Mouse (Mus musculus) heart, adult 9 months (tissue): ENCODE data around the gene Ncstn.

ENCODE experiments used
- DNase-seq, 2 experiments: peaks; one replicate each; pipeline ENCODE4 v3.0.0; 2022; ENCODE audit warnings: low spot score in 2 of 2

Gene Ncstn

DNA sequence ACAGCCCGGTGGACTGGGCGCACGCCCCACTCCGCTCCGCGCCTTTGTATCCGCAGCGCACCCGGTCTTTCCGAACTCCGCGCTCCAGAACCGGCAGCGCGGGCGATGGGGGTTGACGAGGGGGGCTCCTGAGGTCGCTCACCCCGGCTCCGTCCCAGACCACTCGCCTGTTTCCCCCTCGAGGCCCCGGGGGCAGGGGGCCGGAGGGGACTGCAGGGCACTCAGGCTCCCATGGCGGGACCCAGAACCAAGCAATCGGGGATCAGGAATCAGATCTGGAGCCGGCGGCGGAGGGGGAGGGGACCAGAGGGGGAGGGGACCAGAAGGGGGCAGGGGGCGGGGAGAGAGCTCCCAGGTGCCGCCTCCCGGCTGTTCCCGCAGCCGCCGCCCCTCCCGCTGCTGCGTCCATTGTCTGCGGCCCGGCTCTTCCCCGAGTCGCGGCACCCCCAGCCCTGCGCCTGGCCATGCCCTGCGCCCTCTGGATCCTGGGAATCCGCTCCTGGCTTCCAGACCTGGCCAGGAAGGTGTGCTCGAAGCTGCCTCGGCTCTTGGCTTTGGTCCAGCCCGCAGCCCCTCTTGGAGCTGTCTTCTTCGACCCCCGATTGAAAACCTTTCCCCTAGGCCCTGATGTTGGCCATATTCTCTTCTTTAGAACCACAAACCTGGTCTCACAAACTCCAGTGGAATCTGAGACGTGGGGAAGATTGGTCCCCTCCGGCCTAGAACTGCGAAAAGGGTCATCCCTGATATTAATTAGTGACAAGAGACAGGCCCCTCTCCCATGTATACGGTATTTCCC lies 55.4 kb downstream of the Ncstn start:
- peak; percentile 66 to 74 for DNase-seq

DNA sequence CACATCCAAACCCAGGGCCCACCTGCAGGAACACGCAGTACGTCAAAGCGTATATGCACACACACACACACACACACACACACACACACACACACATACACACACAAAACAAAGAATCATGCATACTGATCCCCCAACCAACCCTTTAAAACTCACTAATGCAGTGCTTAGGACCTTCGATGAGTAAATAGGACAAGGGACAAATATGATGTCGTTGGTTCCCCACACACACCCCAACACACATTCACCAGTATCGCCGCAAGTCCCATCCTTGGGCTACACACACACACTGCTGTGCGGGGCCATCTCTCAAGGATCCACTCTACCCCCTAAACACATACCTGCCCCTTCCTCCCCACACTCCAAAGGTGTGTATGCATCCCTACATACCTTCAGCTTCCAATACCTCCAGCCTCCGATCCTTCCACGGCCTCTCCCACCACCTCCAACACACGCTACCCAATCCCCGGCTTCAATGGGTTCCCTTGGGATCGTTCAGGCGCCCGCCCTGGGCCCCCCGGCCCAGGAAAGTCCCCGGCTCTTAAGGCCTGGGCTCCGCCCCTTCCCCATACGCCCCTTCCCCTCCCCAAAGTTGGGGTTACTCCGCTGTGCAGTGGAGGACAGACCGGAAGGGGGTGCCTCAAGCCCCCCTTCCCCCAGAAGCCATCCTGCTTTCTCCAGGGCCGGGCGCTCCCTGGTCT lies 56.2 kb downstream of the Ncstn start:
- no peak for DNase-seq

GRCm38 (mm10) chr1:172025201-172025904 lies 57.2 kb downstream of the Ncstn start:
- DNase-seq = no peak

DNA sequence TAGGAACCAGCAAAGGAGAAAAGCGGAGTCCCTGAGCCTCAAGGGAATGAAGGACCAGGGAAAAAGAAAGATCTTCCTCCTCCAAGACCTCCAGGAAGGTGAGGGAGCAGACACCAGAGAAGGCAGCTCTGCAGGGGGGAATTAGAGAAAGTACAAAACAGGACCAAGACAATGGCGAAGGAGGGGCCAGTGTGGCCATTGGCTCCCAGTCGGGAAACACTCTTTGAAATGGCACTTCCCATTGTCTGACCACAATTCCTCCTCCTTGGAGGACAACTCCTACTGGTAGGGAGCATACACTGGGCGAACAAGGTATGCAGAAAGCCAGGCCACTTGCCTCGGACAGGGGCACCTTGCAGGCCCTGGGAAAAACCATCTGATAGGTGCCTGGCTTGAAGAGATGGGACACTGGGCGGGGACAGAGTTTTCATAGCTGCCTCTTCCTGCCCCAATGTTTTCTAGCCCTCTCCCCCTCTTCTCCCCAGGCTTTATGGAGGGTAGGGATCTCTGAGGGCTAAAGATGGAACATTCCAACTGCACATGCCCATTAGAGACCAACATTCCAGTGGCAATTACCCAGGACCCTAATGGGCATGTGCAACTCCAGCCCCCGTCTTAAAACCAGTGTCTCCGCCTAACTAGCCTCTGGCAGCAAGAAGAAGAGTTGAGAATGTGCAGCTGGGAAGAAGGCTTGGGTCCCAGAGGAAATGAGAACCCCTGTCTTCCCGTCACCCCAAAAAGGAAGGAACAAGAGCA lies 58.3 kb downstream of the Ncstn start:
- DNase-seq = no peak

DNA sequence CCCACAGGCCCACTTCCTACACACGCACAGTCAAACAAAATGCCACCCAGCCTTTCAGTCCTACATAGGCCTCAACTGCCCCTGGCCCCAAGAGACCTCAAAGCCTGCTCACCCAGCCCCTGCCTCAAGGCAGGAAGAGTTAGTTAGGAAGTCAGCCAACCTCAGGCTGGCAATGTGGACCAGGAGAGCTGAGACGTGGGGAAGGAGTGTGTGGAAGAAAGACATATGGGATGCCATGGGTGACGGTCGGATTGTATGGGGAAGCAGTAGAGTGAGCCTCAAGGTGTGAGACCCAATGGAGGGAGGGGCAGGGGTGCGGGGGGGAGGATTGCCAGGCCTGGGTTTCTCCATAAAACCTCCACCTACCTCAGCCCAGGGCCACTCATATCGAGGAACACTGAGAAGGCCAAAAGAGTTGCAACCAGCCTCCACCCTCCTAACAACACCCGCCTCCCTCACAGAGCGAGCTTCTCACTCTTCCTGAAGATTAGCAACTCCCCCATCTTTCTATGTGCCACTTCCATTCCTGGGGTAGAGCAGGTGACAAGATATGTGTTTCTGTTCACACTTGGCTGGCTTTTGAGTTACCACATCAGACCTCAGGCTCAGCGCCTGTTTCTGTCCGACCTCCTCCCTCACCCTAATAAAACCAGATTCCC lies 62.6 kb downstream of the Ncstn start:
- DNase-seq = no peak

DNA sequence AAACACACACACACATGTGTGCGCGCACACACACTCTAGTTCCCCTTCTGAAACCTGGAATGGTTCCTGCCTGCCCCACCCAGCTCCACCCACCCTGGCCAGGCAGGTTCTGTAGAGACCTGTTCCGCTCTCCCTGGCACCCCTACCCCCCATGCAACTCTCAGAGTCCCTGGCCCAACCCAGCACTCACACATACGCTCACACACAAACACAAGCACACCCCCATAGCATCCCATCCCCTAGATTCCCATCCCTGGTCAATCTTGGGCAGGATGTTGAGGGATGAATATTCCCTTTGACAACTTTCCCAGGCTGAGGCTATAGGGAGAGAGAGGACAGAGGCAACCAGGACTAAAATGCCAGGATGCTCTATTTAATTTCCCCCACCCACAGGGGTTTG lies 63.3 kb downstream of the Ncstn start:
- no peak for DNase-seq

DNA sequence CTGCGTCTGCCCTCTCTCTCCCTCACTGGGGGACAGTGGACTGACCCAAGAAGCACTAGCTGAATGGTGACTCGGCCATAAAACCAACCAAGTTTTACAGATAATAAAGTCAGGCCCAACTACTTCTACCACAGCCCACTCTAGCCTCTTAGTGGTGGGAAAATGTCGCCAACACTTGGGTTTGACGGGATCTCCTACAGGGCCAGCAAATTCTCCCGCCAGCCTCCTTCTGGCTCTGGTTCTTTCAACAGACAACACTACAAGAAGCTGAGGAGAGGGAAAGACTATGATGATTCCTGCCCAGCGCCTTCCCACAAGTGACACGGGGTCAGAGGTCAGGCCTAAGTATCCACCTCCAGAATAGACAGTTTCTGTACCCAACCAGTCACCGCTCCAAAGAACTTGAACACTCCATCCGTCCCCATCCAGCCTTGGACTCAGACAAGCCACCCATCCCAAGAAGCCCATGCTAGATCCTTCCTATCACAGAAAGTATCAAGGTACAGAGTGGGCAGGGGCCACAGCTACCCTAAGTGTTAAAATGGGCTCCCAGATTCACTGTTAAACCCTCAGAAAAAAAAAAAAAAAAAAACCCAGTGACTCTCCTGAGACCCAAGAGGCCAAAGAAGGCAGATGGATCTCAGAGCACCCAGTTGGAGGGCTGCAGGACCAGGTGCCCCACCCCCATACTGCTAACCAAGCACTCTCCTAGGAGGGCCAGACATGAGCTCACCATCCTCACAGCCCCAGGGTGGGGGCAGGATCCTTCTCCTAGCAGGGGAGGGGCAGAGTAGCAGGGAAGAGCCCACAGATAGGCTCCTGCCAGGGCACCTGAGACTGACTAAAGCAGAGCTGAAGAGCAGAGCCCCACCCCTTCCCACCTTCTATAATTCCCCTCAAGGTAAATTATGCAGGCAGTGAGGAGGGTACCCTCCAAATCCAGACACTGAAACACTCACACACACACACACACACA lies 64.0 kb downstream of the Ncstn start:
- DNase-seq = no peak

DNA sequence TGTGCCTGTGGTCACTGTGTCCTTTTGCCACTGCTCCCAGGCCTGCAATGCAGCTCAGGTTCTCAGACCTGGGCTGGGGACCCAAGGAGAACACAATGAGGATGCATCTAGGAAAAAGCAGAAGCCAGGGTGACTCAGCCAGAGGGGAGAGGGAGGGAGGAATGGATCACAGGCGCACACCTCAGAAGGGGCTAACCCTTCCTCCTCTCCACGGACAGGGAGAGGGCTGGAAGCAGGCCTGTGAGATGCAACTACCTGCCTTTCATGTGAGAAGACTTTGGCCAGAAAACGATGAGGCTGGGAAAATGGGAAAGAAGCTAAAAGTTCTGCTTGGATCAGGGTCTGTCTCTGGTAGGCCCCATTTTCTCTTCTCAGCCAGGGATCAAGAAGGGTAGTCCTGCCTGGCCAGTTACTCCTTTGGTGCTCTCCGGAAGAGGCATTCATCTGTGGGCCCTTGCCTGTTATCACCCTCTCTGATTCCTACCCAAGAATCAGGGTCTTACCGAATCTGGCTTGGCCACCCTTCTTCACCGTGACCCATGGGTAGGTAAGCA lies 65.0 kb downstream of the Ncstn start:
- no peak for DNase-seq

- no peak for DNase-seq
Observed at GRCm38 (mm10) chr1:172016660-172017516, 65.7 kb downstream of the Ncstn start.

DNA sequence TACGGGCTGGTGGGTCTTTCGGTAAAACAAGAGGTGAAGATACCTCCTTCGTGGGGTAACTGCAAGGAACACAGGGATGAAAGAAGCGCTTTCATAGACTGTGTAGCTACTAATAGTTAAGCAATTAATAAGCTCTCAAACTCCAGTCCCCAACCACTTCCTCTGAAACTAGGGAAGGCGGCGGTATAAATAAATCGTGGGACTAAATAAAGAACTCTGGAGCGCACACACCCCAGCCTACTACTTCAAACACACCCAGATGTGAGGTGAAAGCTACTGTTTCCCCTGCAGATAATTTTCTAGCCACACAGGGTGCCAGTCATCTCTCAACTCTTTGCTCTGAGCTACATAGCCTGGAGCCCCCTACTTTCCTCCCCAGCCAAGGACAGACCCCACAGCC lies 66.6 kb downstream of the Ncstn start:
- DNase-seq = no peak
